Mouse (Mus musculus): ENCODE data around the gene Smarcad1. TPM values are rescaled to one million over a fixed set of nuclear protein-coding genes. Genes with fewer than 3 reads are reported as not detected.

The Smarcad1 gene
- polyA plus RNA-seq, 1 experiment from 2014 or later, result 98.8 TPM

- H3K4me3 ChIP-seq, result no peak overlapping the region
- WGBS, result 53% methylated on average over 4 of the region's 4 CpGs
- ATAC-seq (ENCODE audit: low FRiP score), result no peak; the same call in 1 of the 2 replicates
Observed at GRCm38 (mm10) chr6:65159381-65159942, 117.1 kb downstream of the Smarcad1 start.

GRCm38 (mm10) chr6:65164137-65164536 lies 121.8 kb downstream of the Smarcad1 start:
- no peak for ATAC-seq (ENCODE audit: low FRiP score)
- Histone ChIP-seq H3K27me3 (no peaks in the 10 kb centered on the region), H3K4me1 (replicated peaks) (peaks cover 6% of the 10 kb centered on the region; the same call in 1 of the 2 replicates), H3K9ac (no peak overlapping the region), H3K36me3 (no peaks in the 10 kb centered on the region), H3K4me3 (no peak overlapping the region), H3K4me2 (no peak overlapping the region), H3K27ac (no peak overlapping the region), H3K9me3 (no peaks in the 10 kb centered on the region)
- 88% methylated on average over 6 of the region's 6 CpGs for WGBS

More at GRCm38 (mm10) chr6:65159381-65159942, 117.1 kb downstream of the Smarcad1 start:
- no peaks in the 10 kb centered on the region for H3K9me3 ChIP-seq
- H3K27me3 ChIP-seq, result no peaks in the 10 kb centered on the region
- H3K27ac ChIP-seq, result no peak overlapping the region
- peaks cover 6% of the 10 kb centered on the region; the same call in 1 of the 2 replicates for H3K4me1 ChIP-seq (replicated peaks)
- H3K36me3 ChIP-seq, result no peaks in the 10 kb centered on the region
- no peak overlapping the region for H3K9ac ChIP-seq
- no peak overlapping the region for H3K4me2 ChIP-seq

- Histone ChIP-seq H3K4me3 (no peak overlapping the region), H3K4me1 (replicated peaks) (no peaks in the 10 kb centered on the region), H3K9me3 (no peaks in the 10 kb centered on the region), H3K9ac (no peak overlapping the region), H3K27ac (no peak overlapping the region), H3K27me3 (no peaks in the 10 kb centered on the region), H3K36me3 (no peaks in the 10 kb centered on the region), H3K4me2 (no peak overlapping the region)
- no peak for ATAC-seq (ENCODE audit: low FRiP score)
- 76% methylated on average over 5 of the region's 5 CpGs for WGBS
Observed at GRCm38 (mm10) chr6:65164977-65165376, 122.6 kb downstream of the Smarcad1 start.

Other genes starting within 250 kb of the Smarcad1 start
- 8.6 and 9.0 TPM in 2 replicates for gene Hpgds, start 102.3 kb downstream of the Smarcad1 start, polyA plus RNA-seq (2015; fragmentation: Nextera tagmentation; extraction: Ambion mirVana)

Measured in hindbrain, embryonic 13.5 days (tissue).